Comparison of ENCODE assay signal across 8 mouse cellular contexts in genomic region chr2:26908710-26909386, GRCm38 (mm10). TPM values are rescaled to one million over a fixed set of nuclear protein-coding genes. Genes with fewer than 3 reads are reported as not detected.
DNase-seq lines count a peak whose midpoint lies in the region; ATAC-seq and TF ChIP-seq lines count a peak whose summit lies in the region.

No protein-coding gene starts in this region.

- H3K9me3 ChIP-seq in embryonic facial prominence, embryonic 11.5 days (replicated peaks; ENCODE audit: control insufficient read depth, low read length), result no peaks in the 10 kb centered on the region
- no peaks in the 10 kb centered on the region for H3K9me3 ChIP-seq in intestine, postnatal 0 days (ENCODE audit: control insufficient read depth)

- H3K36me3 ChIP-seq in kidney, adult 2 months (ENCODE audit: control insufficient read depth, insufficient read depth, low read length), result peaks cover 4% of the 10 kb centered on the region; the same call in 1 of the 2 replicates
- peaks cover 14% of the 10 kb centered on the region for H3K36me3 ChIP-seq in embryonic facial prominence, embryonic 11.5 days (replicated peaks; ENCODE audit: control insufficient read depth, insufficient read depth, low read depth, low read length)
- H3K36me3 ChIP-seq in intestine, postnatal 0 days (ENCODE audit: control insufficient read depth, insufficient read depth), result peaks cover 32% of the 10 kb centered on the region

- peak overlapping the region; percentile 27 for H3K4me2 ChIP-seq in embryonic facial prominence, embryonic 11.5 days (ENCODE audit: low read depth, low read length)
- H3K4me2 ChIP-seq in intestine, postnatal 0 days (replicated peaks; ENCODE audit: low read depth), result peak overlapping the region; percentile 83

- peaks cover 8% of the 10 kb centered on the region for H3K4me1 ChIP-seq in kidney, adult 2 months (ENCODE audit: control insufficient read depth, insufficient read depth, low read length)
- no peaks in the 10 kb centered on the region for H3K4me1 ChIP-seq in embryonic facial prominence, embryonic 11.5 days (ENCODE audit: control insufficient read depth, insufficient read depth, low read length)
- peaks cover 8% of the 10 kb centered on the region for H3K4me1 ChIP-seq in intestine, postnatal 0 days (replicated peaks; ENCODE audit: control insufficient read depth, insufficient read depth, low read length)
- peaks cover 21% of the 10 kb centered on the region for H3K4me1 ChIP-seq in olfactory bulb, adult 2 months (ENCODE audit: control insufficient read depth, insufficient read depth, low read length)

- ATAC-seq in embryonic facial prominence, embryonic 11.5 days (replicated peaks; ENCODE audit: insufficient number of reproducible peaks, low FRiP score, low TSS enrichment, low read depth), result no peak
- no peak for ATAC-seq in intestine, postnatal 0 days

- no peak for TF ChIP-seq CTCF in kidney, adult 2 months (conservative IDR thresholded peaks at IDR 0.05; ENCODE audit: insufficient read depth, insufficient read length, low read depth, low read length)
- no peak for TF ChIP-seq CTCF in intestine, postnatal 0 days (IDR thresholded peaks at IDR 0.05; ENCODE audit: low read depth)
- TF ChIP-seq CTCF in olfactory bulb, adult 2 months (IDR thresholded peaks at IDR 0.05; ENCODE audit: insufficient read depth, low read depth, low read length), result no peak

- H3K27ac ChIP-seq in kidney, adult 2 months (ENCODE audit: insufficient read depth, low read depth, low read length), result no peak overlapping the region
- no peak overlapping the region for H3K27ac ChIP-seq in embryonic facial prominence, embryonic 11.5 days (replicated peaks; ENCODE audit: low read depth, low read length)
- H3K27ac ChIP-seq in intestine, postnatal 0 days (ENCODE audit: low read depth, low read length), result no peak overlapping the region; the same call in 1 of the 2 replicates
- no peak overlapping the region for H3K27ac ChIP-seq in olfactory bulb, adult 2 months (ENCODE audit: insufficient read depth, low read depth, low read length)

- 0 out of 2 replicates have a peak overlapping the region, but pooled peaks have one; percentile 5 for H3K9ac ChIP-seq in embryonic facial prominence, embryonic 11.5 days (replicated peaks; ENCODE audit: low read length)
- H3K9ac ChIP-seq in intestine, postnatal 0 days (ENCODE audit: low read depth, low read length), result peak overlapping the region; percentile 70

- peak; percentile 15 for DNase-seq in kidney, adult 9 months
- DNase-seq in kidney, adult 2 months, result no peak
- DNase-seq in embryonic facial prominence, embryonic 11.5 days (ENCODE audit: low spot score), result no peak
- no peak for DNase-seq in gastrocnemius, postnatal 25 days
- no peak for DNase-seq in right cerebral cortex, postnatal 25 days
- DNase-seq in right cerebral cortex, adult 18-20 months, result no peak

- no peaks in the 10 kb centered on the region for H3K27me3 ChIP-seq in kidney, adult 2 months (replicated peaks; ENCODE audit: control insufficient read depth, insufficient read depth, low read length)
- H3K27me3 ChIP-seq in embryonic facial prominence, embryonic 11.5 days (ENCODE audit: control insufficient read depth, insufficient read depth, low read length), result no peaks in the 10 kb centered on the region
- H3K27me3 ChIP-seq in intestine, postnatal 0 days (replicated peaks; ENCODE audit: control insufficient read depth, insufficient read depth, low read length), result no peaks in the 10 kb centered on the region

- WGBS in kidney, adult 2 months, result 72% methylated on average over 18 of the region's 18 CpGs
- WGBS in embryonic facial prominence, embryonic 11.5 days, result 83% methylated on average over 18 of the region's 18 CpGs
- WGBS in intestine, postnatal 0 days, result 44% methylated on average over 18 of the region's 18 CpGs
- whole genome bisulfite sequencing in olfactory bulb, adult 2 months, result 71% methylated on average over 18 of the region's 18 CpGs

- H3K4me3 ChIP-seq in kidney, adult 2 months (ENCODE audit: insufficient read depth, low read depth, low read length), result no peak overlapping the region
- peak overlapping the region; percentile 87 for H3K4me3 ChIP-seq in embryonic facial prominence, embryonic 11.5 days (ENCODE audit: low read depth, low read length)
- H3K4me3 ChIP-seq in intestine, postnatal 0 days (ENCODE audit: low read depth, low read length), result peak overlapping the region; percentile 71; the same call in 1 of the 2 replicates
- peak overlapping the region; percentile 17 for H3K4me3 ChIP-seq in olfactory bulb, adult 2 months (ENCODE audit: insufficient read depth, low read depth, low read length)

- TF ChIP-seq POLR2A in kidney, adult 2 months (IDR thresholded peaks at IDR 0.05; ENCODE audit: low read depth, low read length), result no peak
- no peak for TF ChIP-seq POLR2A in olfactory bulb, adult 2 months (IDR thresholded peaks at IDR 0.05; ENCODE audit: insufficient read depth, low read depth, low read length)

RNA-seq across cellular contexts. Expression of gene Med22, which starts 1.6 kb away (rescaled TPM):
- polyA plus RNA-seq in kidney, adult 2 months (2012; rRNA removed), result 39.5 and 42.6 TPM in 2 replicates
- 49.2 and 53.5 TPM in 2 replicates for polyA plus RNA-seq in embryonic facial prominence, embryonic 11.5 days (2014; fragmentation: Nextera tagmentation; extraction: Ambion mirVana)
- 19.8 and 20.2 TPM in 2 replicates for polyA plus RNA-seq in intestine, postnatal 0 days (2015; fragmentation: Nextera tagmentation; extraction: Ambion mirVana)
- not detected in 2 replicates for polyA plus RNA-seq in olfactory bulb, adult 2 months (2012; ENCODE audit: insufficient read depth, insufficient read length, low replicate concordance, missing spikeins)
- total RNA-seq in gastrocnemius, postnatal 25 days (2021), result 10 to 100 TPM; 16.2 to 17.6 TPM

RNA-seq across cellular contexts. Expression of gene Rpl7a, which starts 1.7 kb away (rescaled TPM):
- polyA plus RNA-seq in kidney, adult 2 months (2012; rRNA removed), result 805 and 948 TPM in 2 replicates
- polyA plus RNA-seq in embryonic facial prominence, embryonic 11.5 days (2014; fragmentation: Nextera tagmentation; extraction: Ambion mirVana), result 719 and 720 TPM in 2 replicates
- polyA plus RNA-seq in intestine, postnatal 0 days (2015; fragmentation: Nextera tagmentation; extraction: Ambion mirVana), result 407 and 410 TPM in 2 replicates
- not detected in 2 replicates for polyA plus RNA-seq in olfactory bulb, adult 2 months (2012; ENCODE audit: insufficient read depth, insufficient read length, low replicate concordance, missing spikeins)
- total RNA-seq in gastrocnemius, postnatal 25 days (2021), result 100 to 1,000 TPM; 236 to 242 TPM

RNA-seq across cellular contexts. Expression of gene Surf6, which starts 6.2 kb away (rescaled TPM):
- polyA plus RNA-seq in kidney, adult 2 months (2012; rRNA removed), result 6.4 and 7.0 TPM in 2 replicates
- 16.3 and 17.0 TPM in 2 replicates for polyA plus RNA-seq in embryonic facial prominence, embryonic 11.5 days (2014; fragmentation: Nextera tagmentation; extraction: Ambion mirVana)
- 11.7 and 12.8 TPM in 2 replicates for polyA plus RNA-seq in intestine, postnatal 0 days (2015; fragmentation: Nextera tagmentation; extraction: Ambion mirVana)
- not detected in 2 replicates for polyA plus RNA-seq in olfactory bulb, adult 2 months (2012; ENCODE audit: insufficient read depth, insufficient read length, low replicate concordance, missing spikeins)
- total RNA-seq in gastrocnemius, postnatal 25 days (2021), result 10 to 100 TPM; 10.3 to 12.0 TPM

RNA-seq across cellular contexts. Expression of gene Surf2, which starts 7.3 kb away (rescaled TPM):
- polyA plus RNA-seq in kidney, adult 2 months (2012; rRNA removed), result 30.0 and 31.4 TPM in 2 replicates
- 43.7 and 45.3 TPM in 2 replicates for polyA plus RNA-seq in embryonic facial prominence, embryonic 11.5 days (2014; fragmentation: Nextera tagmentation; extraction: Ambion mirVana)
- polyA plus RNA-seq in intestine, postnatal 0 days (2015; fragmentation: Nextera tagmentation; extraction: Ambion mirVana), result 33.2 and 33.5 TPM in 2 replicates
- not detected in 2 replicates for polyA plus RNA-seq in olfactory bulb, adult 2 months (2012; ENCODE audit: insufficient read depth, insufficient read length, low replicate concordance, missing spikeins)
- 10 to 100 TPM; 10.9 to 12.5 TPM for total RNA-seq in gastrocnemius, postnatal 25 days (2021)

RNA-seq across cellular contexts. Expression of gene Surf1, which starts 7.5 kb away (rescaled TPM):
- polyA plus RNA-seq in kidney, adult 2 months (2012; rRNA removed), result 61.0 and 85.2 TPM in 2 replicates
- 49.8 and 51.0 TPM in 2 replicates for polyA plus RNA-seq in embryonic facial prominence, embryonic 11.5 days (2014; fragmentation: Nextera tagmentation; extraction: Ambion mirVana)
- 59.8 and 65.3 TPM in 2 replicates for polyA plus RNA-seq in intestine, postnatal 0 days (2015; fragmentation: Nextera tagmentation; extraction: Ambion mirVana)
- polyA plus RNA-seq in olfactory bulb, adult 2 months (2012; ENCODE audit: insufficient read depth, insufficient read length, low replicate concordance, missing spikeins), result not detected in 2 replicates
- 10 to 100 TPM; 27.4 to 33.1 TPM for total RNA-seq in gastrocnemius, postnatal 25 days (2021)

Comparison
In these comparisons a context has a peak if more than half of its experiments do, and no peak if none do; other contexts are left out.
1. RNA of gene Rpl7a, which starts 1.7 kb away (polyA plus RNA-seq): 805 to 948 TPM in kidney, adult 2 months, 719 to 720 TPM in embryonic facial prominence, embryonic 11.5 days and 407 to 410 TPM in intestine, postnatal 0 days; not detected in olfactory bulb, adult 2 months; every median in the first group is over 100 times any median in the second.